Mouse (Mus musculus) forebrain, embryonic 14.5 days (tissue): ENCODE data around the gene Khk. TPM values are rescaled to one million over a fixed set of nuclear protein-coding genes. Genes with fewer than 3 reads are reported as not detected.

Source experiments
- ATAC-seq: fragments of 200-750 bp; cut with Nextera tagmentation; 2 replicates; pipeline ENCODE4 v1.8.0; 2017; ENCODE audit warnings: mild to moderate bottlenecking, moderate library complexity
- DNase-seq: peaks from one replicate; pipeline ENCODE4 v3.0.0-alpha.2; 2015; ENCODE audit warnings: low spot score
- H3K27ac ChIP-seq: fragments of 300-500 bp; sonication (generic); 2 replicates; pipeline ENCODE4 v1.5.1; 2014; ENCODE audit warnings: low read depth, mild to moderate bottlenecking, control low read depth, low read length, moderate library complexity
- H3K27me3 ChIP-seq: fragments of 300-500 bp; sonication (generic); replicated peaks from 2 replicates; pipeline ENCODE4 v1.6.1; 2014; ENCODE audit warnings: low read length, control low read depth, mixed read lengths; ENCODE audit not compliant: control insufficient read depth, insufficient read depth
- H3K36me3 ChIP-seq: fragments of 300-500 bp; sonication (generic); 2 replicates; pipeline ENCODE4 v1.6.1; 2014; ENCODE audit warnings: low read length, control low read depth; ENCODE audit not compliant: control insufficient read depth, insufficient read depth
- H3K4me1 ChIP-seq: fragments of 300-500 bp; sonication (generic); 2 replicates; pipeline ENCODE4 v1.6.1; 2014; ENCODE audit warnings: antibody characterized with exemption, low read length, control low read depth; ENCODE audit not compliant: control insufficient read depth, insufficient read depth
- H3K4me2 ChIP-seq: fragments of 300-500 bp; sonication (generic); 2 replicates; pipeline ENCODE4 v1.6.1; 2014; ENCODE audit warnings: mild to moderate bottlenecking, control low read depth, low read length
- H3K4me3 ChIP-seq: fragments of 300-500 bp; sonication (generic); 2 replicates; pipeline ENCODE4 v1.5.1; 2014; ENCODE audit warnings: low read depth, low read length, control low read depth
- H3K9ac ChIP-seq: fragments of 300-500 bp; sonication (generic); 2 replicates; pipeline ENCODE4 v1.6.1; 2014; ENCODE audit warnings: mild to moderate bottlenecking, low read length, control low read depth, moderate library complexity
- H3K9me3 ChIP-seq: fragments of 300-500 bp; sonication (generic); replicated peaks from 2 replicates; pipeline ENCODE4 v1.6.1; 2016; ENCODE audit warnings: low read length, control low read depth, mixed read lengths; ENCODE audit not compliant: control insufficient read depth
- WGBS: fragments of 180-500 bp; shearing (Covaris S2); extraction: QIAGEN DNeasy Blood & Tissue Kit; methylation state at CpG from one replicate; pipeline ENCODE4 v1.1.7; 2014; 5-methylcytosine and 5-hydroxymethylcytosine counted together
- polyA plus RNA-seq: library from polyadenylated mRNA; unstranded; fragments of >200 nt; fragmentation: Nextera tagmentation; extraction: Ambion mirVana; gene quantifications from 2 replicates; pipeline ENCODE4 v1.2.1, GENCODE M21; 2014

The Khk gene
- polyA plus RNA-seq, 1 experiment from 2014 or later: 8.3 TPM

GRCm38 (mm10) chr5:30961545-30962505 is 40.6 kb downstream of the Khk start:
- 80% methylated on average over 10 of the region's 10 CpGs for WGBS
- H3K36me3 ChIP-seq: peaks cover 14% of the 10 kb centered on the region
- DNase-seq (no peak), ATAC-seq (no peak)
- no peaks in the 10 kb centered on the region for H3K27me3 ChIP-seq
- H3K4me1 ChIP-seq: peaks cover 22% of the 10 kb centered on the region
- no peak overlapping the region for H3K27ac ChIP-seq
- no peak overlapping the region for H3K4me3 ChIP-seq
- H3K4me2 ChIP-seq: no peak overlapping the region
- H3K9me3 ChIP-seq: no peaks in the 10 kb centered on the region
- no peak overlapping the region for H3K9ac ChIP-seq

GRCm38 (mm10) chr5:30963916-30964315 is 42.7 kb downstream of the Khk start:
- no peak overlapping the region for H3K27ac ChIP-seq
- H3K9me3 ChIP-seq: no peaks in the 10 kb centered on the region
- WGBS: 81% methylated on average over 3 of the region's 3 CpGs
- H3K36me3 ChIP-seq: no peaks in the 10 kb centered on the region
- no peaks in the 10 kb centered on the region for H3K27me3 ChIP-seq
- H3K4me1 ChIP-seq: peaks cover 6% of the 10 kb centered on the region
- DNase-seq (no peak), ATAC-seq (no peak)
- no peak overlapping the region for H3K4me2 ChIP-seq
- H3K4me3 ChIP-seq: no peak overlapping the region
- H3K9ac ChIP-seq: no peak overlapping the region

GRCm38 (mm10) chr5:30966189-30966588 is 45.0 kb downstream of the Khk start:
- ATAC-seq (no peak), DNase-seq (no peak)
- H3K27ac ChIP-seq: no peak overlapping the region
- no peak overlapping the region for H3K9ac ChIP-seq
- no peaks in the 10 kb centered on the region for H3K36me3 ChIP-seq
- 91% methylated on average over 4 of the region's 4 CpGs for WGBS
- H3K4me3 ChIP-seq: no peak overlapping the region
- no peaks in the 10 kb centered on the region for H3K4me1 ChIP-seq
- no peaks in the 10 kb centered on the region for H3K27me3 ChIP-seq
- H3K4me2 ChIP-seq: no peak overlapping the region
- H3K9me3 ChIP-seq: no peaks in the 10 kb centered on the region

- ATAC-seq: no peak
- Histone ChIP-seq H3K9me3 (no peaks in the 10 kb centered on the region), H3K9ac (no peak within 1 kb of the TSS), H3K4me3 (no peak within 1 kb of the TSS), H3K36me3 (no peaks in the 10 kb centered on the region), H3K4me2 (no peak within 1 kb of the TSS), H3K27me3 (no peaks in the 10 kb centered on the region), H3K27ac (no peak within 1 kb of the TSS), H3K4me1 (no peaks in the 10 kb centered on the region)
- 71% methylated on average over 8 of the region's 8 CpGs for WGBS
- no peak for DNase-seq
Observed at GRCm38 (mm10) chr5:30968416-30968815, 47.2 kb downstream of the Khk start, which contains the start of gene Tcf23. Gene Tcf23, plus strand, starts transcription at chr5:30968662.

- no peak overlapping the region for H3K4me2 ChIP-seq
- WGBS: 72% methylated on average over 2 of the region's 2 CpGs
- H3K9me3 ChIP-seq: no peaks in the 10 kb centered on the region
- no peak overlapping the region for H3K9ac ChIP-seq
- H3K36me3 ChIP-seq: no peaks in the 10 kb centered on the region
- H3K27ac ChIP-seq: no peak overlapping the region
- H3K27me3 ChIP-seq: no peaks in the 10 kb centered on the region
- ATAC-seq: no peak
- DNase-seq: no peak
- H3K4me3 ChIP-seq: no peak overlapping the region
- H3K4me1 ChIP-seq: no peaks in the 10 kb centered on the region
Observed at GRCm38 (mm10) chr5:30969440-30969839, 48.2 kb downstream of the Khk start.

- no peak overlapping the region for H3K4me3 ChIP-seq
- no peak for DNase-seq
- 78% methylated on average over 9 of the region's 9 CpGs for WGBS
- no peak overlapping the region for H3K4me2 ChIP-seq
- H3K27ac ChIP-seq: no peak overlapping the region
- ATAC-seq: no peak
- H3K9me3 ChIP-seq: no peaks in the 10 kb centered on the region
- H3K27me3 ChIP-seq: no peaks in the 10 kb centered on the region
- no peaks in the 10 kb centered on the region for H3K4me1 ChIP-seq
- H3K36me3 ChIP-seq: no peaks in the 10 kb centered on the region
- no peak overlapping the region for H3K9ac ChIP-seq
Observed at GRCm38 (mm10) chr5:30974870-30975656, 53.8 kb downstream of the Khk start.

Other genes starting within 250 kb of the Khk start
- gene Dpysl5, start 209.9 kb upstream of the Khk start, polyA plus RNA-seq: 152 and 207 TPM in 2 replicates
- gene Mapre3, start 106.8 kb upstream of the Khk start, polyA plus RNA-seq: 66.1 and 93.3 TPM in 2 replicates
- gene Tmem214, start 53.4 kb upstream of the Khk start, polyA plus RNA-seq: 30.6 and 37.5 TPM in 2 replicates
- 18.9 and 22.1 TPM in 2 replicates for gene Agbl5, start 32.7 kb upstream of the Khk start, polyA plus RNA-seq
- 265 and 340 TPM in 2 replicates for gene Ost4, start 13.6 kb upstream of the Khk start, polyA plus RNA-seq
- 8.6 and 11.6 TPM in 2 replicates for gene Emilin1, start 8.0 kb upstream of the Khk start, polyA plus RNA-seq
- 21.4 and 26.2 TPM in 2 replicates for gene Cgref1, start 24.2 kb downstream of the Khk start, polyA plus RNA-seq
- 79.3 and 92.0 TPM in 2 replicates for gene Preb, start 38.9 kb downstream of the Khk start, polyA plus RNA-seq
- not detected in 2 replicates for gene Tcf23, start 47.2 kb downstream of the Khk start, polyA plus RNA-seq
- 167 and 200 TPM in 2 replicates for gene Atraid, start 126.9 kb downstream of the Khk start, polyA plus RNA-seq
- gene Slc5a6, start 127.5 kb downstream of the Khk start, polyA plus RNA-seq: 12.1 and 13.7 TPM in 2 replicates
- gene Cad, start 133.3 kb downstream of the Khk start, polyA plus RNA-seq: 16.5 and 19.4 TPM in 2 replicates
- not detected in 2 replicates for gene Dnajc5g, start 184.9 kb downstream of the Khk start, polyA plus RNA-seq
- 2.0 TPM in 2 replicates for gene Slc30a3, start 186.8 kb downstream of the Khk start, polyA plus RNA-seq
- not detected in 2 replicates for gene Trim54, start 195.3 kb downstream of the Khk start, polyA plus RNA-seq
- gene Ucn, start 217.4 kb downstream of the Khk start, polyA plus RNA-seq: not detected in 2 replicates
- 36.6 and 37.4 TPM in 2 replicates for gene Mpv17, start 232.8 kb downstream of the Khk start, polyA plus RNA-seq